Mouse (Mus musculus): ENCODE results near the gene Cul7.

The Cul7 gene

DNA sequence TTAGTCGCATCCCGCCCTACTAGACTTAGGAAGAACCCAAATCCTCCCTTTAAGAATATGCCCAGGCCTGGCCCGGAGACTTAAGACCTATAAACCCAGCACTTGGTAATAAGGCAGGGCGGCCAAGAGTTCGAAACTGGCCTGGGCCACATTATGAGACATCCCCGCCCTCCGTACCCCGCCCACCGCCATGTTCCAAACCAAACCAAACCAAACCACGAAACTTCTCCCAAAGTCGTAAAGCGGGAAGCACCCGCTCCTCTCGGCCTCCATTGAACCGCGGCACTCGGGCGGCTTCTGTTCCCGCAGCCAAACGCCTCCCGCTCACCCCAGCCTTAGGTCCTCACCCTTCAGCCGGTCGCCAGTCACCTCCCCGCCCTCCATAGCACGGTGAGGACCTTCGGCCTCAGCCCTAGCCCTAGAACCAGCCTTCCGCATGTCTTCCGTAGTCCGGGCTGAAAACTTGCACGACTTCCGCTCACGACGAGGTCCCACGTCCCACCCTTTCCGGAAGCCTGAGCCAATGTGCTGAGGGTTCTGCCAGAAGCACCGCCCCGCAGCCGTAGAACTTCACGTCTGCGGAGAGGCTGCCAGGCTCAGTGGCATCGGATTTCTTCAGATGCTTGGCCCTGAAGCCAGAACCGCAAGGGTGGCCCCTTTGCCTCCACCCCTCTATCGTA lies 23.9 kb downstream of the Cul7 start, which contains the start of gene Rrp36:
TSS of gene Rrp36 (minus strand) at position 503 of the 680 bp plus-strand sequence.
- peak; percentile 91 for DNase-seq (ENCODE audit: low spot score)

- no peak for DNase-seq (ENCODE audit: low spot score)
These were observed 24.6 kb downstream of the Cul7 start for GRCm38 (mm10) chr17:46674530-46675283.

DNA sequence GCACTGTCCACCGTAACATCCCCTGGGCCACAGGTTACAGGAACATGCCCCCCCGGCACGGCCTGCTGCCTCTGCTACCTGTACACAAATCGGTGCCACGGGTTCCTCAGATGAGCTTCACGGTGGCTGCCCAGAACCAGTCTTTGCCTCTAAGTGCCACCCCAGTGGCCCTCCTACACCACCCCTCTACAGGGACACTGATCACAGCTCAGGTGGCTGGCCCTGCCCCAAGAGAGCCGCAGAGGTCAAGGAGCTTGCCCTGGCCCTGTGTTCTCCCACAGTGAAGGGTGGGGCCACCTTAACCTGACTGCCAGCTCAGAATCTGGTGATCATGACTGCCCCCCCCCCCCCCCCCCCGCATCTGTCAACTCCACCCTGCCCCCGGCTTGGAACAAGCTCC lies 28.3 kb downstream of the Cul7 start, which contains the start of gene Mea1:
TSS of gene Mea1 (plus strand) at position 378 of the 400 bp plus-strand sequence.
- DNase-seq (ENCODE audit: low spot score) = no peak

DNA sequence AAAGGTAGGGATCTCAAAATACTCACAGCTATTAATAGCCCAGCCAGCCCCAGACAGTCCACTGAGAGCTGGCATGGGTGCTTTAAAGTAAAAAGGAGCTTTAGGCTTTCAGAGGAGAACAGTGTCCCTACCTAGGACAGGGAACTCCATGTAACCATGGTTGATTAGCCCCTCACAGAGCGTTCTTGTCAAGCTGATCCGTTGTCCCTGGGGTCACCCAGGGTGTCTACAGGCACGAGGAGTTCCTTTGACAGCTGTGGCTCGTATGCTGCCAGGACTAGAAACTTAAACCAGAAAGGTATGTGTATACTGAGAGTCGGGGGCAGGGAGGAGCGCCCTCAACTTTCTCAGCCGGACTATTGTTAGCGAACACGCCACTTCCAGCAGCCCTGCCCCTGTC lies 28.8 kb downstream of the Cul7 start:
- DNase-seq (ENCODE audit: low spot score) = no peak

- DNase-seq (ENCODE audit: low spot score) = no peak
These were observed 30.0 kb downstream of the Cul7 start for GRCm38 (mm10) chr17:46679843-46680759.

GRCm38 (mm10) chr17:46680760-46681373 lies 30.7 kb downstream of the Cul7 start, which contains the start of gene Klhdc3:
Gene Klhdc3, minus strand, starts transcription at chr17:46680914.
- DNase-seq (ENCODE audit: low spot score) = peak; percentile 99

DNA sequence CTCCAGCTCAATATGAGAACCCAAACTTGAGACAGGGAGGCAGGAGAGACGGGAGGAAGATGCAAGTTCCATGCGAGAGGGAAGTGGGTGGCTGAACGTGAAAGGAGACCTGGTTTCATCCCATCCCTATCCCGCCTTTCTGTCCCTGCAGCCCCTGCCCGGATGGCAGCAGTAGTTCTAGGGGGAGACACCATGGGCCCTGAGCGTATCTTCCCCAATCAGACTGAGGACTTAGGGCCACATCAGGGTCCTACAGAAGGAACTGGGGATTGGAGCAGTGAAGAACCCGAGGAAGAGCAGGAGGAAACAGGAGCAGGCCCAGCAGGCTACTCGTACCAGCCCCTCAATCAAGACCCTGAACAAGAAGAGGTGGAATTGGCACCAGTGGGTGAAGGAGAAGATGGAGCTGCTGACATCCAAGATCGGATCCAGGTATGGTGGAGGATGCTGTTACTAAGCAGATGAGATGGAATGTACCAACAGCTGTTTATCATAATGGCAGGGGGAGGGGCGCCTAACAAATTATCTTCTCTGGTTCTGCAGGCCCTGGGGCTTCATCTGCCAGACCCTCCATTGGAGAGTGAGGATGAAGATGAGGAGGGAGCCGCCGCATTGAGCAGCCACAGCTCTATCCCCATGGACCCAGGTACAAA lies 31.5 kb downstream of the Cul7 start:
- no peak for DNase-seq (ENCODE audit: low spot score)

GRCm38 (mm10) chr17:46682654-46683389 lies 32.7 kb downstream of the Cul7 start:
- no peak for DNase-seq (ENCODE audit: low spot score)

- no peak for DNase-seq (ENCODE audit: low spot score)
These were observed 35.8 kb downstream of the Cul7 start for GRCm38 (mm10) chr17:46685913-46686312.

DNA sequence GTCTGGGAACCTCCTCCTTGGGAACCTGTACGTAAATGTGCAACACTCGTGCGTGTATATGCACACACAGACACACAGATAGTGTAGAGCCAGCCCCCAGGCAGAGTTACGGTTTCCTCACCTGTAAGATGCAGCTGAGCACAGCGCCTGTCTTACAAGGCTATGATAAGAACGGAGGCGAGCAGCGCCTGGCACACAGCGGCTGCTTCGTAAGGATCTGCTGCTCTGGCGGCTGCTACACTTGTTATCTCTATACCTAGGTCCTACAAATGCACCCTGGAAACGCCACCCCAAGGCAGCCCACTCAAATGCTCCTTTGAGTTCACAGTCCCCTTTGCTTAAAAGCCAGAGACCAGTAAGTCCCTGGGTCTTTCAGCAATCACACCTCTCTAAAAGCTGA lies 40.5 kb downstream of the Cul7 start:
- no peak for DNase-seq (ENCODE audit: low spot score)

GRCm38 (mm10) chr17:46691390-46691789 lies 41.3 kb downstream of the Cul7 start:
- DNase-seq (ENCODE audit: low spot score) = no peak

- DNase-seq (ENCODE audit: low spot score) = no peak
These were observed 44.5 kb downstream of the Cul7 start for GRCm38 (mm10) chr17:46694517-46695063.

DNA sequence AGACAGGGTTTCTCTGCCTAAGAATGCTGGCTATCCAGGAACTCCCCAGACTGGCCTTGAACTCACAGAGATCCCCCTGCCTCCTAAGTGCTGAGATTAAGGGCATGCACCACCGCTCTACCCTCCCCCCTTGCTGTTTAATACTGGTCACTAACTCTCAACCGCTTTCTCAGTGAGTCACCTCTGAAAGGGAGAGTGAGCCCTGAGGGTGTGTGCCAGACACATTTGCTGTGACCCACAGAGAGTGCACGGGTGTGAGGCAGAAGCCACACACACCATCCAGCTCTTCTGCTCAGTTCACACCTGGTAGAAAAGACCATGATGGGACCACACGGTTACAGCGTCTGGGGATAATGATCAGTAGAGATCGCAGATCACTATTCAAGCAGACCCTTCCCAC lies 48.4 kb downstream of the Cul7 start:
- no peak for DNase-seq (ENCODE audit: low spot score)

GRCm38 (mm10) chr17:46699245-46699644 lies 49.1 kb downstream of the Cul7 start:
- DNase-seq (ENCODE audit: low spot score) = no peak

DNA sequence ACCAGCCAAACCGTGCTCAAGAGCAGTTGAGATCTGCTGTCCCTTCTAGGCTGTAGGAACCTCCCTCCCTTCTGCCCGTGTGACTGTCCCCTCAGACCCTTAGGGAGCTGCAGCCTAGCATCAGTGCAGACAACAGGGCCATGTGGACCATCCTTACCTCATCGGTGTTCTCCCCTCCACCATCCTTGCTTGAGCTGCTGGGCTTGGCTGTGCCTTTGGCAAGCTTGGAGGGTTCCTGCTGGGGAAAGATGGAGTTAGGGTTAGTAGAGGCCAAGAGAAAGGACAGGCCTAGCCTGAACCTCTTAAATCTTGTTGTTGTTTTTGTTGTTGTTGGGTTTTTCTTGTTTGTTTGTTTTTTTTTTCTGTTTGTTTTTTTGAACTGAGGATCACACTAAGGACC lies 49.8 kb downstream of the Cul7 start:
- DNase-seq (ENCODE audit: low spot score) = no peak

DNA sequence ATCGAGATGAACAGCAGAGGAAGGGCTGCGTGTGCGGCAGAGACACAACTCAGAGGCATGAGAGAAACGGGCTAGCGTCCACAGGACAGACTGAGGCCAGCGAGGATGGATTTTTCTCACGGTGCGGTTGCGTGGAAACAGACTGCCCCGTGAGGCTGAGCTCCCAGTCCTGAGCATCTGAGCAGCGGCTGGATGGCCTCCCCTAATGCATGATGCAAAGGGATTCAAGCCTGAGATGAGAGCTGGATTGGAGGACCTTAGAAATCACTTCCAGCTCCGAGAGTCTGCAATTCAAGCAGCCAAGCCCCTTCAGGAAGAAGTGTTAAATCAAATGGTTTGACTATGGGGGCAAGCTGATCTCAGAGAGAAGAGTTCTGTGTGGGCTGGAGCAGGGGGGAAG lies 51.4 kb downstream of the Cul7 start:
- no peak for DNase-seq (ENCODE audit: low spot score)

GRCm38 (mm10) chr17:46702100-46702499 lies 52.0 kb downstream of the Cul7 start:
- DNase-seq (ENCODE audit: low spot score) = no peak

DNA sequence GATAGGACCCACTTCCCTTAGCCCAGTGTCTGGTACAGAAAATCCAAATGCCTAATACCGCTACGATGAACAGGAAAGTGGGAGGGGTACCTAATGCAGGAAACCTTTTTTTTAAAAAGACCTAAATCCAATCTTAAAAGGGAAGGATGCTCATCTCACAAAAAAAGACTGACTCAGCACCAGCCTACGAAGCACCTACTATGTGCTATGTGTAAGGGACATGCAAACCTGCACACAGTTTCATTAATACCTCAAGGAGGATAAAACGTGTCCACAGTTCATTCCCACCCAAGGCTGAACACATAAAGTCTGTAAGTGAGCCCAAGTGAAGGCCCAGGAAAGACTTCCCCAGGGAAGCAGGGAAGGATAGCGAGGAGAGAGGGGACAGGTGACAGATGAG lies 52.4 kb downstream of the Cul7 start:
- DNase-seq (ENCODE audit: low spot score) = no peak

DNA sequence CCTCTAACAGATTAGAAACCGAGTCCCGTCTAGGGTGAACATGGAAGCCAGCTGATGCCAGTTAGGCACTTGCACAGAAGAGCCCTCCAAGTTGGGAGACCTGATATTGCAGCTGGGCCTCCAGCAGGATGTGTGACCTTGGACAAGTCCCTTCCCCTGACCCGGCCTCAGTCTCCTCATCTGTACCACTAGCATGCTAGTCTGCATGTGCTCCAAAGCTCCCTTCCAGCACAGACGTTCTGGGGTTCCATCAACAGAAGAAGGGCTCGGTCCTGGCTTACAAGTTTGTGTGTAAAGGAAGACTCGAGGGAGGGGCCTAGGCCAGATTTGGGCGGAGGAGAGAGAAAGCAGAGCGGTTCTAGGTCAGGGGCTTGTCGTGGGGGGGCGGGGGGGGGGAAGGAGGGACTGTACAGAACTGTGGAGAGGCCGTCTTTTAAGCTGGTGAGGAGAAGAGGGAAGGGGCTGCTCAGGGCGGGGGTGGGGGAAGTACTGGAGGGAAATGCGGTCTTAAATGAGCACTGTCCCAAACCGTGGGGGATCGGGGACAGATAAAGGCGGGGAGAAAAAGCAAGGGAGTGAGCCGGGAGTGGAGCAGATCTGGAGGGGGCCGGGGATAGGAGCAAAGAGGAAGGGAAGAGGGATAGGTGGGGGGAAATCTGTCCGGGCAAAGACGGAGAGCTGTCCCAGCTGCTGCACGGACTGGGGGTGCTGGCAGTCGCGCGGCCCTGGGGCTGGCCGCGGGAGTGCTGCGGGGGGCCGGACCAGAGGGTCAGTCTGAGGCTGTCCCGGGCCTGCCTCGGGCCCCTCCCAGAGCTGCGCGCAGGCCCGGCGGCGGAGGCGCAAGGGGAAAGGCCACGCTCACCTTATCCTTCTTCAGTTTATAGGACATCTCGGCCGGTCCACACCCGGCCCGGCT lies 54.1 kb downstream of the Cul7 start:
- no peak for DNase-seq (ENCODE audit: low spot score)
